Mouse (Mus musculus) forebrain, embryonic 12.5 days (tissue): Measurements from ENCODE around the gene Vinac1. TPM values are rescaled to one million over a fixed set of nuclear protein-coding genes. Genes with fewer than 3 reads are reported as not detected.
"Not testable (repeated sequence)": the region's sequence is repeated elsewhere in the genome, so short reads cannot be mapped to it uniquely, and the experiment has no call there.

Source experiments
- ATAC-seq: fragments of 200-750 bp; cut with Nextera tagmentation; 2 replicates; pipeline ENCODE4 v1.8.0; 2017; ENCODE audit warnings: moderate TSS enrichment; ENCODE audit not compliant: low FRiP score
- H3K27ac ChIP-seq: fragments of 300-500 bp; sonication (generic); 2 replicates; pipeline ENCODE4 v1.5.1; 2016; ENCODE audit warnings: mild to moderate bottlenecking
- H3K27me3 ChIP-seq: fragments of 300-500 bp; sonication (generic); 2 replicates; pipeline ENCODE4 v1.6.1; 2016; ENCODE audit warnings: mild to moderate bottlenecking
- H3K36me3 ChIP-seq: fragments of 300-500 bp; sonication (generic); replicated peaks from 2 replicates; pipeline ENCODE4 v1.6.1; 2016; ENCODE audit warnings: mild to moderate bottlenecking
- H3K4me1 ChIP-seq: fragments of 300-500 bp; sonication (generic); 2 replicates; pipeline ENCODE4 v1.6.1; 2016
- H3K4me2 ChIP-seq: fragments of 300-500 bp; sonication (generic); 2 replicates; pipeline ENCODE4 v1.6.1; 2016; ENCODE audit warnings: mild to moderate bottlenecking, moderate library complexity
- H3K4me3 ChIP-seq: fragments of 300-500 bp; sonication (generic); replicated peaks from 2 replicates; pipeline ENCODE4 v1.5.1; 2016; ENCODE audit warnings: mild to moderate bottlenecking
- H3K9ac ChIP-seq: fragments of 300-500 bp; sonication (generic); 2 replicates; pipeline ENCODE4 v1.6.1; 2016; ENCODE audit warnings: mild to moderate bottlenecking
- H3K9me3 ChIP-seq: fragments of 300-500 bp; sonication (generic); 2 replicates; pipeline ENCODE4 v1.6.1; 2016
- WGBS: fragments of 180-500 bp; shearing (Covaris S2); methylation state at CpG from one replicate; pipeline ENCODE4 v1.1.7; 2016; 5-methylcytosine and 5-hydroxymethylcytosine counted together
- polyA plus RNA-seq: library from polyadenylated mRNA; unstranded; fragments of >200 nt; fragmentation: Nextera tagmentation; extraction: Ambion mirVana; gene quantifications from 2 replicates; pipeline ENCODE4 v1.2.1, GENCODE M21; 2016

The Vinac1 gene
- polyA plus RNA-seq, 1 experiment from 2014 or later = 0.20 TPM

DNA sequence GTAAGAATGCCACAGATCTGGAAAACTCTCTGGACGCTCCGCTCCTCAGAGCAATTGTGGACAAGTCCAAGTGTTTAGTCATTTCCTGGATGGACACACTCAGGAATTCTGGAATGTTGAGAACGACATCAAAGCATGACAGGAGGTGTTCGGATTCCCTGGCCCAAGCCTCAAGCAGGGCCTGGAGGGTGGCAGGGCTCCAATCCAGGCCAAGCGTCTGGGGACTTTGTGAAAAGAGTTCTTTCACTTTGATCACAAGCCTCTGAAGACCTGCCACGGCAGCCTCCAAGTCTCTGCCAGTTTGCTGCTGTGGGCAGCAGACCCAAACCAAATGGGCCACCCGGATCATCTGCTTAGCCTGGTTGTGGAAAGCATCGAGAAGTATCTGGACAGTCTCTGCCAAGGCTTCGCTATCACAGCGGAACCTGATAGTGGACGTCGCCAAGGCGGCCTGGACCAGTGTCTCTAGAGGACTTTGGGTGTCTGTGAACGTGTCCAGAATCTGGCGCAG lies 9.5 kb downstream of the Vinac1 start:
- H3K9me3 ChIP-seq = no peaks in the 10 kb centered on the region
- H3K9ac ChIP-seq = peak overlapping the region; percentile 56
- 33% methylated on average over 15 of the region's 15 CpGs for WGBS
- no peaks in the 10 kb centered on the region for H3K36me3 ChIP-seq
- peaks cover 37% of the 10 kb centered on the region for H3K27me3 ChIP-seq
- peak overlapping the region; percentile 48 for H3K4me3 ChIP-seq
- ATAC-seq = no peak
- peak overlapping the region; percentile 88 for H3K4me2 ChIP-seq
- no peak overlapping the region for H3K27ac ChIP-seq
- peaks cover 13% of the 10 kb centered on the region for H3K4me1 ChIP-seq

DNA sequence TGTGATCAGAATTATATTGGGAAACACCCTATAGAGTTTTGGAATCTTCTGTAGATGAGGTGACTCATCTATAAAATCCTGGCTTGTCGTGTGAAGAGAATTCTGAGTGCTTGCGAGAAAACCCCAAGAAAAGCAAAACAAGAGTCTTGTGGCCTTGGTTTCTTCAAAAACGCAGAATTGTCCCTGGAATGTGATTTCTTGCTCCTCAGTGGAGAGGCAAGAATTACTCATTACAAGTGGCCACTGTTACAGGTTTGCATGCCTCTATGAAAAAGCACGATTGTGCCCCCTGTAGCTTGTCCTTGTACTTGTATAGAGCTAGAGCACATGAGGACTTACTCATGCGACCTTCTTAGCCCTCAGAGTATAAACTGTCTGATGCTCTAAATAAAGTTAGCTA lies 12.6 kb downstream of the Vinac1 start:
- 87% methylated on average over 5 of the region's 5 CpGs for WGBS
- H3K36me3 ChIP-seq = no peaks in the 10 kb centered on the region
- H3K4me1 ChIP-seq = peaks cover 13% of the 10 kb centered on the region
- no peak overlapping the region for H3K9ac ChIP-seq
- peaks cover 32% of the 10 kb centered on the region for H3K27me3 ChIP-seq
- no peak overlapping the region for H3K4me2 ChIP-seq
- ATAC-seq = no peak
- H3K9me3 ChIP-seq = no peaks in the 10 kb centered on the region
- H3K4me3 ChIP-seq = no peak overlapping the region
- H3K27ac ChIP-seq = no peak overlapping the region

DNA sequence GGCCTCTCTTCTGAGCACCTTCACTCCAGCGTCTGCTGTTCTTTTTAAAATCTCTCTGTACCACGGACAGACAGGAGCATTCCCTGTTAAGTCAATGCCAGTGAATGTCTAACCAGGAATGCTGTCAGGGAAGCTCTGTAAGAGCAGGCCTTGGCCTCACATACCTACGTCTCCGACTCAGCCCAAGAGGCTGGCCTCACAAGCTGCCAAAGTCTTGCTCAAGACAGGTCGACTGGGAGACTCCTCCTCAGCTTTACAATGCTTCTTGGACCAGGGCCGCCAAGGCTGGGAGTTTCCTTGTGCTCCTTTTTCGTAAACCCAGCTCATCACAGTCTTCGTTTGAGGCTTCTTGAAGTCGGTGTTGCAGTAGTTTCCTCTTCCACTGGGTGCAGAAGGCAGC lies 23.2 kb downstream of the Vinac1 start:
- Histone ChIP-seq H3K4me2 (no peak overlapping the region), H3K4me1 (no peaks in the 10 kb centered on the region), H3K27ac (no peak overlapping the region), H3K36me3 (no peaks in the 10 kb centered on the region), H3K4me3 (no peak overlapping the region), H3K9ac (no peak overlapping the region), H3K27me3 (no peaks in the 10 kb centered on the region), H3K9me3 (no peaks in the 10 kb centered on the region)
- no peak for ATAC-seq
- 84% methylated on average over 9 of the region's 9 CpGs for WGBS

DNA sequence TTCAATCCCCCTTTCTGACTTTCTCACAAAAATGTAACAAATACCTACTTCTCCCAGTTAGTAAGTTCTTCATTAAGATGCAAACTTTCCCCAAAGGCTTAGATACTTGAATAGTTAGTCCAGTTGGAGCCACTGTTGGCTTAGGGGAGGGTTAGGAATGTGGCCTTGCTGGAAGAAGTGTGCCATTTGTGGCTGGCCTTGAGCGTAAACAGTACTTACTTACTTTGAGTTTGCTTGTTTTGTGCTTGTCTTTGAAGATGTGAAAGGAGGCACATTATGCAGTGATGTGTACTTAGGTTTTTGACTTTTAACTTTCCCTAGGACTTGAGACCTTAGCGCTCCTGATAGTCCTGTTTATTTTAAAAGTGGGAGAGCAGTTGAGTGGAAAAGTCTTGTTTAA lies 27.9 kb downstream of the Vinac1 start:
- no peak for ATAC-seq
- H3K27ac ChIP-seq = no peak overlapping the region
- WGBS = 92% methylated on average over 2 of the region's 2 CpGs
- H3K4me1 ChIP-seq = no peaks in the 10 kb centered on the region
- H3K4me2 ChIP-seq = no peak overlapping the region
- no peaks in the 10 kb centered on the region for H3K9me3 ChIP-seq
- no peak overlapping the region for H3K9ac ChIP-seq
- peaks cover 7% of the 10 kb centered on the region; the same call in 1 of the 2 replicates for H3K36me3 ChIP-seq
- H3K27me3 ChIP-seq = no peaks in the 10 kb centered on the region
- H3K4me3 ChIP-seq = no peak overlapping the region

DNA sequence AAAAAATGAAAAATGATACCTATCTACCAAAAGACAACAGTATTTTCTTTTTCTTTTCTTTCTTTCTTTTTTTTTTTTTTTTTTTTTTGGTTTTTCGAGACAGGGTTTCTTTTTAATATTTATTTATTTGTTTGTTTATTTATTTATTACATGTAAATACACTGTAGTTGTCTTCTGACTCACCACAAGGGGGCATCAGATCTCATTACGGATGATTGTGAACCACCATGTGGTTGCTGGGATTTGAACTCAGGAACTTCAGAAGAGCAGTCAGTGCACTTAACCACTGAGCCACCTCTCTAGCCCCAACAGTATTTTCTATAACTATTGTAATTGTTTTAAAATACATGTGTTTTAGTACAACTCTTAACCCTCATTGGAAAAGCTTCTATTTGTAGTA lies 39.1 kb downstream of the Vinac1 start:
- not testable (repeated sequence) for H3K9ac ChIP-seq, H3K4me2 ChIP-seq, H3K27me3 ChIP-seq, ATAC-seq, H3K27ac ChIP-seq, H3K36me3 ChIP-seq, H3K9me3 ChIP-seq, H3K4me3 ChIP-seq, H3K4me1 ChIP-seq
- WGBS = 73% methylated on average over 2 of the region's 2 CpGs

DNA sequence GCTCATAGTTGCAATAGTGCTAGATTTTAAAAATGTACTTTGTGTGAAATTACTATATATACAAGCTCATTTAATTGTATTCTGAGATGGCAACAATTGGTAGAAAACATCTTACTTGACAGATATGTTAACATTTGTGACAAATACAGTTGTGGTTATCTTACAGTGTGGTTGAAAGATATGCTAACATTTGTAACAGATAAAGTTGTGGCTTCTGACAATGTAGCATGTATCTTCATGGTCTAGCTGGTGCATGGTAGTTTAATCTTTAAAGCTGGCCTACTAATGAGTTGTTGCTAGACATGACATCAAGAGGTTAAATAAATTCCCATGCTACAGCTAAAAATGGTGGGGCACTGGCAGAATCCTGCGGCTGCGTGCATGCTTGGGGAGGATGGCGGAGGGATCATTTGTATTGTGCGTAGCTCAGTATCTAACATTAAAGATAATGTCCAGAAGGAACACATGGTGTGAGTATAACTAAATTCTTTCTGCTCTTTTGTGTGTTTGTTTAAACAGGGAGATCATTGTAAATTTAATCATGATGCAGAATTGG lies 41.7 kb downstream of the Vinac1 start:
- H3K4me3 ChIP-seq = no peak overlapping the region
- no peak overlapping the region for H3K4me2 ChIP-seq
- H3K27ac ChIP-seq = no peak overlapping the region
- H3K36me3 ChIP-seq = no peaks in the 10 kb centered on the region
- H3K27me3 ChIP-seq = no peaks in the 10 kb centered on the region
- no peak for ATAC-seq
- H3K9ac ChIP-seq = no peak overlapping the region
- 75% methylated on average over 4 of the region's 4 CpGs for WGBS
- H3K9me3 ChIP-seq = no peaks in the 10 kb centered on the region
- no peaks in the 10 kb centered on the region for H3K4me1 ChIP-seq

DNA sequence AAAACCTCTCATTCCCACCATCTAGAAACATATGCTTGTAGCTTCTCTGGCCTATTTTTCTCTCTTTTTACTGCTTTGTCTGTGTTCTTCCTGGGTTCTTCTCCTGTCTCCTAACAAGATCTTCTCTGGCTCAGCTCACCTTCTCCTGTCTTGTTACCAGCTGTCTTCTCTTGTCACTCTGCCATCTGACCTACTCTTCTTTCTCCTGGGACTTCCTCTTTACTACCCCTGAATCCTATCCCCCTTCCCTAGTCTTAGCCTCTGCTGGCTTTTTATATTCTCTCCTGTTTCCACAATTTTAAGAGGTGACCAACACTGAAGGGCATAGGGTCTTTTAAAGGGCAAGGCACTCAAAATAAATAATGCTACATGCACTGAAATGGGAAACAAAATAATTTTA lies 43.1 kb downstream of the Vinac1 start:
- H3K4me2 ChIP-seq = no peak overlapping the region
- H3K27ac ChIP-seq = no peak overlapping the region
- H3K4me3 ChIP-seq = no peak overlapping the region
- H3K36me3 ChIP-seq = no peaks in the 10 kb centered on the region
- no peaks in the 10 kb centered on the region for H3K27me3 ChIP-seq
- H3K4me1 ChIP-seq = no peaks in the 10 kb centered on the region
- no peaks in the 10 kb centered on the region for H3K9me3 ChIP-seq
- no peak overlapping the region for H3K9ac ChIP-seq
- no peak for ATAC-seq

DNA sequence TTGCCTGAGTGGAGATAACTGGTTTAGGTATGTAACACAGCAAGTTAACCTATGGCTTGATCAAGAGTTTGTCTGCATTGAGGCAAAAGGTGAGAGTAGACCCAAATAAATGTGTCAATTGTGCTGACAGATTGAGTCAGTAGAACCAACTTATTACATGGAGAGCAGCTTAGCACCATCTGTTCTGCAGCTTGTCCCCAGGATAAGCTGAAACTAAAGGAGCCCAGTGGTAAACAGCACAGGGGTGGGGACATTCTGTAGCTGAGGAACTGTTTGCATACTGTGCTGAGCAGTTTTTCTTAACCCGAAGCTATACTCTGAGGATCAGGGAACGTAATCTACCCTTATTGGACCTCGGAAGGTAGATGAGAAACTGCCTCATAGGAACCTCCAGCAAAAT lies 63.2 kb downstream of the Vinac1 start:
- H3K4me1 ChIP-seq = peaks cover 3% of the 10 kb centered on the region
- H3K9me3 ChIP-seq = no peaks in the 10 kb centered on the region
- H3K27ac ChIP-seq = no peak overlapping the region
- H3K27me3 ChIP-seq = no peaks in the 10 kb centered on the region
- no peak overlapping the region for H3K9ac ChIP-seq
- 89% methylated on average over 3 of the region's 3 CpGs for WGBS
- H3K4me2 ChIP-seq = no peak overlapping the region
- no peaks in the 10 kb centered on the region for H3K36me3 ChIP-seq
- ATAC-seq = no peak
- no peak overlapping the region for H3K4me3 ChIP-seq

DNA sequence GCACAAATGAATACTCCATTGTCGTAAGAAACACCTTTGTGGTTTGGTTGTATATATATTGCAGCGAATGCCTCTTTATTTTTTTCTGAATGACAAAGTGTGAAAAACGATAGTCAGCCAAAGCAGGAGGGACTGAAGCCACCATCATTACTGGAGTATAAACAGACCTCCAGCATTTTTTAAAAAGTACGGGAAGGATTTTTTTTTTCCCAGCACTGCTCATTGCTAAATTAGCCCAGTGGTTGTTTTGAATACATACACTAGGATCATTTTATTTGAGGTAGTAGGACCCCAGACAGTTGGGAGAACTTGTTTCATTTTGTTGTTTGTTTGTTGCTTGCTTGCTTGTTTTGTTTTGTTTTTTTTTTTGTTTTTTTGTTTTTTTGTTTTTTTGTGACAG lies 72.4 kb downstream of the Vinac1 start:
- no peaks in the 10 kb centered on the region for H3K4me1 ChIP-seq
- no peak overlapping the region for H3K27ac ChIP-seq
- H3K9me3 ChIP-seq = no peaks in the 10 kb centered on the region
- no peaks in the 10 kb centered on the region for H3K36me3 ChIP-seq
- WGBS = 80% methylated on average over 4 of the region's 4 CpGs
- no peak overlapping the region for H3K4me3 ChIP-seq
- H3K27me3 ChIP-seq = no peaks in the 10 kb centered on the region
- H3K9ac ChIP-seq = no peak overlapping the region
- ATAC-seq = no peak
- H3K4me2 ChIP-seq = no peak overlapping the region

Other genes with a start within 250 kb of the Vinac1 start
- 29.3 and 30.8 TPM in 2 replicates for gene Tmem87b, start 230.1 kb downstream of the Vinac1 start, polyA plus RNA-seq
- gene Fbln7, start 185.2 kb downstream of the Vinac1 start, polyA plus RNA-seq = 1.5 and 1.9 TPM in 2 replicates
- gene Zc3h8, start 104.1 kb downstream of the Vinac1 start, polyA plus RNA-seq = 8.7 and 10.5 TPM in 2 replicates
- 4.0 and 4.5 TPM in 2 replicates for gene Zc3h6, start 80.8 kb downstream of the Vinac1 start, polyA plus RNA-seq
- 29.1 and 30.7 TPM in 2 replicates for gene Gm10762, start 80.4 kb downstream of the Vinac1 start, polyA plus RNA-seq
- gene Ttl, start 17.8 kb upstream of the Vinac1 start, polyA plus RNA-seq = 16.9 and 18.1 TPM in 2 replicates
- 27.1 and 27.9 TPM in 2 replicates for gene Polr1b, start 52.8 kb upstream of the Vinac1 start, polyA plus RNA-seq
- 21.8 and 23.3 TPM in 2 replicates for gene Chchd5, start 81.5 kb upstream of the Vinac1 start, polyA plus RNA-seq
- gene Slc20a1, start 150.6 kb upstream of the Vinac1 start, polyA plus RNA-seq = 61.6 and 63.1 TPM in 2 replicates
- 60.1 and 67.2 TPM in 2 replicates for gene Ckap2l, start 249.0 kb upstream of the Vinac1 start, polyA plus RNA-seq